Mouse (Mus musculus) left cerebral cortex, adult 9 months (tissue): ENCODE measurements around the gene Olfr638.
"Not testable (repeated sequence)": the region's sequence is repeated elsewhere in the genome, so short reads cannot be mapped to it uniquely, and the experiment has no call there.

Experiments
- DNase-seq, 2 experiments: peaks; one replicate each; pipeline ENCODE4 v3.0.0; 2022; ENCODE audit warnings: low spot score in 2 of 2

The Olfr638 gene

DNA sequence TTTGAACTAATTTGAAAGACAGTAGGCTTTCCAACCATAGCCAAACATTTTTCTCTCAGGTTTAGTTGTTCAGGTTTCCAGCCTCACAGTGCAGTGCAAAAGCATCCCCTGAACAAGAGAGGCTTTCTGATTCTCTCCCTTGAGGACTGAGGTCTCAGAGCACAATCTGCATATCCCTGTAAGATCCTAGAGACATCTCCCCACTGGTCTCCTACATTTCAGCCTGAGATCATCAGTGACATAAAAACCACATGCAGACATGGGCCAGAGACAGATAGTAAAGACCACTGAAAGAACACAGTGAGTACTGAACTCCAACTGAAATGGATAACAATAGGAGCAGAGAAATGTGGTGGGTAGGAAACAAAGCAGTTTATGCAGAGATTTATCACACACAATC is at the start of gene Olfr638:
Gene Olfr638 (plus strand): TSS at position 301 of the 400 bp plus-strand sequence.
- DNase-seq: no peak

DNA sequence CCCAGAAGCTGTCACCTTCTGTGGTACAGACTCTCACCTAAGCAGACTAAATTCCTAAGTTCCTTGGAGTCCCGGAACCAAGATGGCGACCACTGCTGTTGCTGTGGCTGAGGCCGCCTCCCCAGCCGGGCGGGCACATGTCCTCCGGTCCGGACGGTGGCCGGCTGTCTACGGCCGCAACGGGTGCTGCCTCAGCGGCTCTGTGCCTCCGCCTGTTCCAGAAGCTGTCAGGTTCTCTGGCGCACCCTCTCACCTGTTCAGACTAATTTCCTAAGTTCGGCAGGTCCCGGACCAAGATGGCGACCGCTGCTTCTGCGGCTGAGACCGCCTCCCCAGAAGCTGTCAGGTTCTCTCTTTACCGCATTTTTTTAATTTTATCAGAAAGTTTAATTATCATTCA is 31.7 kb upstream of the Olfr638 start:
- DNase-seq: not testable (repeated sequence)

DNA sequence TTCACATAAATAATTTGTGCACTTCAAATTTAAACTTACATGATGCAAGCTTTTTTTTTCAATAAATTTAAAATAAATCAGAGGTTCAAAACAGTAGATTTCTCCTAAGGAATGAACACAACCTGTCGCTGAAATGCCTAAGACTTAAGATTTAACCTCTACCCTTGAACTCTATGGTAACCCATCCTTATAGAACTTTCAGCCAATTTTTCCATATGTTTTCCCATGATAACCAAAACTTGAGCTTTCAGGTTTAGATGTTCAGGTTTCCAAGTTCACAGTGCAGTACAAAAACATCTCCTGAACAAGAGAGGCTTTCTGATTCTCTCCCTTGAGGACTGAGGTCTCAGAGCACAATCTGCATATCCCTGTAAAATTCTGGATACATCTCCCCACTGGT is 27.7 kb upstream of the Olfr638 start, which contains the start of gene Olfr635:
Gene Olfr635 (plus strand): TSS at position 301 of the 400 bp plus-strand sequence.
- DNase-seq: no peak

DNA sequence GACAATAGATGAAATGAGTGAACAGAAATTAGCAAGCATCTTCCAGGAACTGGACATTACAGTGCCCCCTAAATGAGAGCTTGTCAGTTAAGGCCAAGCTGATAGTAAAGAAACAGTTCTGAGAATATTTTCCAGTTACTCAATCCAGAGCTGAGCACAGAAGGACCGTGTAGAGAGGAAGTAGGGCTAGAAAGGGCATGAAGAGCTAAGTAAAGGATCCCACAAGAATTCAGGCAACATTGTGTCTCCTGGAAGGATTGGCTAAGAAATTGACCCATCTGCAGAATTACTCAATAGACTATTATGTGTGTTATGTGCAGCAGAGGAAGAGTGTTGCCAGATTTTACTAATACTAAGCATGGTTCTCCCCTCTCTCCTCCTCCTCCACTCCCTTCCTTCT is 26.8 kb upstream of the Olfr638 start:
- DNase-seq: no peak

DNA sequence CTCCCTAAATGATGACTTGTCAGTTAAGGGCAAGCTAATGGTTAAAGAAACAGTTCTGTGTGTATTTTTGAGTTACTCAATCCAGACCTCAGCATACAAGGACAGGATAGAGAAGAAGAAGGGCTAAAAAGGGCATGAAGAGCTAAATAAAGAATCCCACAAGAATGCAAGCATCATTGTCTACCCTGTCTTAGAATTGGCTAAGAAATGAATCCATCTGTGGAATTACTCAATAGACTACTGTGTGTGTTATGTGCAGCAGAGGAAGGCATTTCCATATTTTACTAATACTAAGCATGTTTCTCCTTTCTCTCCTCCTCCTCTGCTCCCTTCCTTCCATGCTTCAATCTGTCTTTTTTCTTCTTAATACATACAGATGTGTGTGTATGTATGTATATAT is 578 bp downstream of the Olfr638 start:
- DNase-seq: no peak

DNA sequence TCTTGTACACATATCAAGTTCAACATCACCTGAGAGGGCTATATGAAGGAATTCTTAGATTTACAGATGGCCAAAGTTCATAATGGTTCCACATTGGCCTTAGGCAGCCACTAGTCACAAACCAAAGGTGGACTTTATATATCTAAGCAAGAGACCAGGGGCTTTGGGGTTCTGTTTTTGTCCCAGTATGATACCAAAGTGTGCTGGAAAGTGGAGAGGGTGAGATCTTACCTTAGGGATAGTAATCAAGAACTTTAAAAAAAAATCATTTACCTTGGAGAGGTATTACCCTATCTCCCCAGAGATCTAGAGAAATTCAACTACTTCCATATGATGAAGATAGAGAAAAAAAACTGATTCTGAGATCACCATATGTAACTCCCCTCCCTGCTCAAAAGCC is 18.7 kb downstream of the Olfr638 start, which contains the start of gene Olfr639:
Gene Olfr639 (minus strand): TSS at position 101 of the 400 bp plus-strand sequence.
- DNase-seq: no peak

DNA sequence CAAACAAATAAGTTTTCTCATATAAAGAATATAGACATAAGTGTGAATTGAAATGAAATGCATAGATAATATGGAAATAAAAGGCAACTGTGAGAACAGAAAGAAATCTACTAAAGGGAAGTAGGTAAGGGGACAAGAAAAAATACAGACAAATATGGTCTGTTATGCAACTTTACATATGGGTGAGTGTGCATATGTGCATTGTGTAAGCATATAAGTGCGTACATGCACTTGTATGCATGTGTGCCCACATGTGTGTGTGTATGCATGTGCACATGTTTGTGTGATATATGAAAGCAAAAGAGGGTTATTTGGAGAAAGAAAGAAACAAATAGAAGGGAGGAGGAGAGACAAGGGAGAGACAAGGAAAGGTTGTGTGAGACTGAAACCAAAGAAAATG is 20.4 kb downstream of the Olfr638 start:
- no peak for DNase-seq

DNA sequence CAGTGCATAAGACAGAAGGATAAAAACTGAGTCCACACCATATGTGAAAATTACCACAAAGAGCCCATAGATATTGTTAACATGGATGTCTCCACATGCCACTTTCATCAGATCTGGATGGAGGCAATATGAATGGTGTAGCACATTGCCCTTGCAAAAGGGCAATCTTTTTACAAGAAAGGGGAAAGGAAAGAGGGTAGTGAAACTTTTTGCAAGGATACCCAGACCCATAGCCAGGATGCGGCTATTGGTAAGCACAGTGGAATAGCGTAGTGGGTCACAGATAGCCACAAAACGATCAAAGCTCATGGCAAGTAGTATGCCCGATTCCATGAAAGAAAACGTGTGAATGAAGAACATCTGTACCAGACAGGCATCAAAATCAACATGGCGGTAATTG is 23.1 kb downstream of the Olfr638 start:
- no peak for DNase-seq

DNA sequence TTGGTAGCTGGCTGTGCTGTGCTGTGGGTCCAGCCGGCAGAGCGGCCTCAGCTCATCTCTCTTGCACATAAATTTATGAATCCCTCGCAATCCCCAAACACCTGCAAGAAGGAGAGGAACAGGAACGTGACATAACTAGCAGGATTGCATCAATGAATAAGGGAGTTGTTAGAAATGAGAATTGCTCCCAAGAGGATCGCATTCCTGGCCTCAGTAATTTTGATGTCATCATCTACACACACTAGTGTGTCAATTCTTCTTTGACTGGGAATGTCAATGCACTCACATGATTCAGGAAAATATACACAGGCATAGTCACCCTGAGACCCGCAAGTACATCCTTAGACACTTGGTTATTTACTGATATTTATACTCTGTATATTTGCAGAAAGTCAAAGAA is 26.9 kb downstream of the Olfr638 start, which contains the start of gene Olfr640:
Gene Olfr640 (minus strand): TSS at position 101 of the 400 bp plus-strand sequence.
- DNase-seq: no peak

DNA sequence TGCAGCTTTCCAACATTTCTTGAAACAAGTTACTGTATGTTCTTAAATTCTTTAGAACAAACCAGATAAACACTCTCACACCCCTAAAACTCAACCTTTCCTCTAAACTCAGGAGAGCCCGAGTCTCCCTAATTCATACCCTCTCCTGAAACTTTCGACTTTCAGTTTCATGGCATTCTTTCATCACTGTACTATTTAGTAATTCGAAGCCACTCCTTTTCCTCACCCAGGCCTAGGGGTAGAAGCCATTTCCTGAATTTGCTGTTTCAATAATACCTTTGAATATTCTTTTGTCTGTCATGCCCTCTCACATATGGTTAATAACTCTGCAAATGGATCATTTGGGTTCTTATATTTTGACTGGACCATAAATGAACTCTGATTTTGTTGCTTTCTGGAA is 28.4 kb downstream of the Olfr638 start:
- no peak for DNase-seq

DNA sequence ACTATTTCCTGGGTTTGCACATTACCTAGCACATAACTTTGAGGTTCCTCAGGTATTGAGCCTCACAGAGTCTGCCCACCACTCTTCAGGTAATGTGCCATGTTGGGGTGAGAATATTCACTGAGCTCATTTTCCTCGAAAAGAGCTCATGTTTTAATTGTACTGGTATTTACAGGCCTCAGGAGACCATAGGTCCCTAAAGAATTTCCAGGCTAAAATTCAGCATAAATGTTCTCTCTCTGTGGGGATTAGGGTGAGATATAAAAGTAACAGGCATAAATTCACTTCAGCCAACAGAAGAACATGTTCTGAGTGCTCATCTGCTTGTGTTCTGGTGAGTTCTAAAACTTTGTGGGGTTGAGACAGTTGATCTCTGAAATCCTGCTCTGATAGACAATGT is 36.6 kb downstream of the Olfr638 start, which contains the start of gene Olfr641:
Gene Olfr641 (plus strand): TSS at position 301 of the 400 bp plus-strand sequence.
- DNase-seq: no peak

DNA sequence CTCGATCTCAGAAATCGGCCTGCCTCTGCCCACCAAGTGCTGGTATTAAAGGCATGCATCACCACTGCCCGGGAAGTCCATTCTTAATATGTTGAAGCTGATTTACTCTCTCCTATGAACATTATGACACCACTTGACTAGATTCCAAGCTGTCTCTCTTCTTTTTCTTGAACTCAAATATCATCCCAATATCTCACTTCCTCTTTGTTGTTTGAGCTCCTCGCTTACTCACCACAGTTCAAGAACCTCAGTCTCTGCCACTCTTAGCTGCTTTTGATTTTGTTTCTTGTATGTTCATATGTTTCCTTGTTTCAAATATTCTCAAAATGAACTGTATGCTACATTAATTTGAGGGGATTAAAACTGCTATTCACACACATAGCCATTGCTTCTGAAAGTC is 52.2 kb downstream of the Olfr638 start:
- DNase-seq: no peak

DNA sequence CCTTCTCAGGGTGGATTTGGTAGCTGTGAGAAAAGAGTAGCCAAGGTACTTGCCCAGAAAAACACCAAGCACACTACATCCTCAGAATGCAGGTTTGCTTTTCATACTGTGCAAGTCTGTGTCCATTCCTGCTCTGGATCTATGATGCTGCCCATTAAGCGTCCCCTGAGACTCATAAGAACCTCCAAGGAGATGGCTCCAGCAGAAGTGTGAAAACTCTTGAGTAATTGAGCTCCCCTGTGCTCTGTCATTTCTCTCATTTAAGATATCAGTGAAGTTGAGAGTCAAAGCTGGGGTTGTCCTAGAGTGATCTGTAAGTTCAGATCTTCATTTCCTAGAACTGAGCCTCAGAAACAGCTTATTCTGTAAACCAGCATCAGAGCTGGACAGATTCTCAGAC is 54.0 kb downstream of the Olfr638 start, which contains the start of gene Olfr642:
Gene Olfr642 (minus strand): TSS at position 101 of the 400 bp plus-strand sequence.
- DNase-seq: no peak
